Mouse (Mus musculus) embryonic facial prominence, embryonic 10.5 days (tissue): ENCODE results near the gene Sema3f. TPM values are rescaled to one million over a fixed set of nuclear protein-coding genes. Genes with fewer than 3 reads are reported as not detected.

ENCODE experiments used
- DNase-seq: peaks from one replicate; pipeline ENCODE4 v3.0.0-alpha.2; 2017; ENCODE audit warnings: low spot score
- H3K27ac ChIP-seq: fragments of 300-500 bp; sonication (generic); replicated peaks from 2 replicates; pipeline ENCODE4 v1.5.1; 2016; ENCODE audit warnings: mild to moderate bottlenecking
- H3K27me3 ChIP-seq: fragments of 300-500 bp; sonication (generic); replicated peaks from 2 replicates; pipeline ENCODE4 v1.6.1; 2016; ENCODE audit warnings: low read depth, mild to moderate bottlenecking; ENCODE audit not compliant: poor library complexity, severe bottlenecking
- H3K36me3 ChIP-seq: fragments of 300-500 bp; sonication (generic); replicated peaks from 2 replicates; pipeline ENCODE4 v1.6.1; 2016; ENCODE audit warnings: mild to moderate bottlenecking, moderate library complexity
- H3K4me1 ChIP-seq: fragments of 300-500 bp; sonication (generic); 2 replicates; pipeline ENCODE4 v1.6.1; 2016
- H3K4me3 ChIP-seq: fragments of 300-500 bp; sonication (generic); 2 replicates; pipeline ENCODE4 v1.5.1; 2016; ENCODE audit warnings: mild to moderate bottlenecking, moderate library complexity
- H3K9me3 ChIP-seq: fragments of 300-500 bp; sonication (generic); 2 replicates; pipeline ENCODE4 v1.6.1; 2016; ENCODE audit warnings: mild to moderate bottlenecking
- WGBS: fragments of 180-500 bp; shearing (Covaris S2); methylation state at CpG from one replicate; pipeline ENCODE4 v1.1.7; 2016; 5-methylcytosine and 5-hydroxymethylcytosine counted together
- polyA plus RNA-seq: library from polyadenylated mRNA; unstranded; fragments of >200 nt; fragmentation: Nextera tagmentation; extraction: Ambion mirVana; gene quantifications from 2 replicates; pipeline ENCODE4 v1.2.1, GENCODE M21; 2016

Gene Sema3f
- polyA plus RNA-seq, 1 experiment from 2014 or later, result 21.4 TPM

- H3K4me1 ChIP-seq, result peaks cover 64% of the 10 kb centered on the region
- no peaks in the 10 kb centered on the region for H3K36me3 ChIP-seq
- WGBS, result under 1% methylated on average over 30 of the region's 30 CpGs
- peak overlapping the region; percentile 77 for H3K27ac ChIP-seq
- DNase-seq, result no peak
- H3K9me3 ChIP-seq, result no peaks in the 10 kb centered on the region
- H3K27me3 ChIP-seq, result peaks cover 54% of the 10 kb centered on the region
- H3K4me3 ChIP-seq, result peak overlapping the region; percentile 65
Observed at GRCm38 (mm10) chr9:107666751-107667205, 43.5 kb downstream of the Sema3f start.

GRCm38 (mm10) chr9:107665308-107665707 lies 45.0 kb downstream of the Sema3f start:
- WGBS, result 91% methylated on average over 7 of the region's 7 CpGs

GRCm38 (mm10) chr9:107663525-107663924 lies 46.8 kb downstream of the Sema3f start:
- Histone ChIP-seq H3K27me3 (peaks cover 43% of the 10 kb centered on the region), H3K27ac (peak overlapping the region; percentile 45), H3K9me3 (no peaks in the 10 kb centered on the region), H3K4me1 (peaks cover 59% of the 10 kb centered on the region), H3K36me3 (no peaks in the 10 kb centered on the region), H3K4me3 (0 out of 2 replicates have a peak overlapping the region, but pooled peaks have one; percentile 22)
- DNase-seq, result peak; percentile 25
- WGBS, result 49% methylated on average over 9 of the region's 9 CpGs

More at GRCm38 (mm10) chr9:107665308-107665707, 45.0 kb downstream of the Sema3f start:
- Histone ChIP-seq H3K4me3 (peak overlapping the region; percentile 13; the same call in 1 of the 2 replicates), H3K27ac (no peak overlapping the region), H3K4me1 (peaks cover 63% of the 10 kb centered on the region), H3K36me3 (no peaks in the 10 kb centered on the region), H3K9me3 (no peaks in the 10 kb centered on the region), H3K27me3 (peaks cover 52% of the 10 kb centered on the region)
- no peak for DNase-seq

GRCm38 (mm10) chr9:107662342-107662741 lies 47.9 kb downstream of the Sema3f start:
- Histone ChIP-seq H3K27ac (no peak overlapping the region), H3K4me3 (no peak overlapping the region), H3K27me3 (peaks cover 32% of the 10 kb centered on the region), H3K36me3 (no peaks in the 10 kb centered on the region), H3K9me3 (no peaks in the 10 kb centered on the region), H3K4me1 (peaks cover 49% of the 10 kb centered on the region)
- WGBS, result 81% methylated on average over 8 of the region's 8 CpGs
- DNase-seq, result no peak

- DNase-seq, result no peak
- no peak overlapping the region for H3K4me3 ChIP-seq
- 61% methylated on average over 3 of the region's 3 CpGs for WGBS
- H3K4me1 ChIP-seq, result peaks cover 35% of the 10 kb centered on the region
- peaks cover 17% of the 10 kb centered on the region for H3K27me3 ChIP-seq
- H3K27ac ChIP-seq, result no peak overlapping the region
- no peaks in the 10 kb centered on the region for H3K9me3 ChIP-seq
- H3K36me3 ChIP-seq, result no peaks in the 10 kb centered on the region
Observed at GRCm38 (mm10) chr9:107660777-107661176, 49.5 kb downstream of the Sema3f start.

GRCm38 (mm10) chr9:107659961-107660360 lies 50.3 kb downstream of the Sema3f start:
- Histone ChIP-seq H3K27me3 (peaks cover 8% of the 10 kb centered on the region), H3K27ac (peak overlapping the region; percentile 14; the same call in 1 of the 2 replicates), H3K9me3 (no peaks in the 10 kb centered on the region), H3K4me3 (no peak overlapping the region), H3K4me1 (peaks cover 31% of the 10 kb centered on the region), H3K36me3 (no peaks in the 10 kb centered on the region)
- 82% methylated on average over 3 of the region's 3 CpGs for WGBS
- no peak for DNase-seq

GRCm38 (mm10) chr9:107659551-107659950 lies 50.7 kb downstream of the Sema3f start:
- 84% methylated on average over 10 of the region's 10 CpGs for WGBS
- 0 out of 2 replicates have a peak overlapping the region, but pooled peaks have one; percentile 14 for H3K27ac ChIP-seq

GRCm38 (mm10) chr9:107658096-107658495 lies 52.2 kb downstream of the Sema3f start:
- Histone ChIP-seq H3K4me3 (no peak overlapping the region), H3K4me1 (peaks cover 20% of the 10 kb centered on the region), H3K36me3 (no peaks in the 10 kb centered on the region), H3K27ac (no peak overlapping the region), H3K9me3 (no peaks in the 10 kb centered on the region), H3K27me3 (0 out of 2 replicates have a peak, but pooled peaks cover 6% of the 10 kb centered on the region)
- DNase-seq, result no peak
- 82% methylated on average over 6 of the region's 6 CpGs for WGBS

More at GRCm38 (mm10) chr9:107659551-107659950, 50.7 kb downstream of the Sema3f start:
- H3K4me3 ChIP-seq, result no peak overlapping the region
- no peak for DNase-seq
- H3K4me1 ChIP-seq, result peaks cover 31% of the 10 kb centered on the region
- 0 out of 2 replicates have a peak, but pooled peaks cover 6% of the 10 kb centered on the region for H3K27me3 ChIP-seq
- H3K36me3 ChIP-seq, result no peaks in the 10 kb centered on the region
- H3K9me3 ChIP-seq, result no peaks in the 10 kb centered on the region

GRCm38 (mm10) chr9:107657144-107657543 lies 53.1 kb downstream of the Sema3f start:
- Histone ChIP-seq H3K9me3 (no peaks in the 10 kb centered on the region), H3K27ac (no peak overlapping the region), H3K4me1 (peaks cover 13% of the 10 kb centered on the region), H3K27me3 (0 out of 2 replicates have a peak, but pooled peaks cover 6% of the 10 kb centered on the region), H3K4me3 (no peak overlapping the region), H3K36me3 (no peaks in the 10 kb centered on the region)
- DNase-seq, result no peak
- WGBS, result 87% methylated on average over 5 of the region's 5 CpGs

GRCm38 (mm10) chr9:107654585-107654984 lies 55.7 kb downstream of the Sema3f start:
- 0 out of 2 replicates have a peak, but pooled peaks cover 6% of the 10 kb centered on the region for H3K27me3 ChIP-seq
- no peak for DNase-seq
- no peaks in the 10 kb centered on the region for H3K36me3 ChIP-seq
- 84% methylated on average over 4 of the region's 4 CpGs for WGBS
- no peak overlapping the region for H3K4me3 ChIP-seq
- H3K4me1 ChIP-seq, result peaks cover 15% of the 10 kb centered on the region
- H3K27ac ChIP-seq, result no peak overlapping the region
- no peaks in the 10 kb centered on the region for H3K9me3 ChIP-seq

- H3K9me3 ChIP-seq, result no peaks in the 10 kb centered on the region
- peaks cover 13% of the 10 kb centered on the region for H3K4me1 ChIP-seq
- H3K4me3 ChIP-seq, result no peak overlapping the region
- H3K27ac ChIP-seq, result no peak overlapping the region
- 79% methylated on average over 2 of the region's 2 CpGs for WGBS
- no peak for DNase-seq
- H3K27me3 ChIP-seq, result 0 out of 2 replicates have a peak, but pooled peaks cover 3% of the 10 kb centered on the region
- no peaks in the 10 kb centered on the region for H3K36me3 ChIP-seq
Observed at GRCm38 (mm10) chr9:107653474-107653873, 56.8 kb downstream of the Sema3f start.

GRCm38 (mm10) chr9:107650708-107651481 lies 59.4 kb downstream of the Sema3f start:
- Histone ChIP-seq H3K4me1 (peaks cover 10% of the 10 kb centered on the region), H3K27me3 (0 out of 2 replicates have a peak, but pooled peaks cover 3% of the 10 kb centered on the region), H3K9me3 (no peaks in the 10 kb centered on the region), H3K36me3 (no peaks in the 10 kb centered on the region), H3K4me3 (no peak overlapping the region), H3K27ac (peak overlapping the region; percentile 12; the same call in 1 of the 2 replicates)
- 56% methylated on average over 12 of the region's 12 CpGs for WGBS
- no peak for DNase-seq
